Mouse (Mus musculus) hindbrain, postnatal 0 days (tissue): ENCODE results near the gene Ift88. TPM values are rescaled to one million over a fixed set of nuclear protein-coding genes. Genes with fewer than 3 reads are reported as not detected.

Experiments used
- ATAC-seq: fragments of 200-750 bp; cut with Nextera tagmentation; 2 replicates; pipeline ENCODE4 v1.8.0; 2017; ENCODE audit warnings: mild to moderate bottlenecking, moderate TSS enrichment, moderate library complexity
- DNase-seq: peaks from one replicate; pipeline ENCODE4 v3.0.0-alpha.2; 2015; ENCODE audit warnings: low spot score
- H3K27ac ChIP-seq: fragments of 300-500 bp; sonication (generic); 2 replicates; pipeline ENCODE4 v1.5.1; 2014; ENCODE audit warnings: mild to moderate bottlenecking
- H3K27me3 ChIP-seq: fragments of 300-500 bp; sonication (generic); 2 replicates; pipeline ENCODE4 v1.6.1; 2014; ENCODE audit warnings: low read length, mixed read lengths; ENCODE audit not compliant: insufficient read depth
- H3K36me3 ChIP-seq: fragments of 300-500 bp; sonication (generic); 2 replicates; pipeline ENCODE4 v1.6.1; 2014; ENCODE audit warnings: low read length, mixed read lengths; ENCODE audit not compliant: insufficient read depth
- H3K4me1 ChIP-seq: fragments of 300-500 bp; sonication (generic); 2 replicates; pipeline ENCODE4 v1.6.1; 2014; ENCODE audit warnings: antibody characterized with exemption, low read length, mixed read lengths; ENCODE audit not compliant: insufficient read depth
- H3K4me2 ChIP-seq: fragments of 300-500 bp; sonication (generic); 2 replicates; pipeline ENCODE4 v1.6.1; 2014; ENCODE audit warnings: low read depth, mild to moderate bottlenecking, low read length, moderate library complexity, mixed read lengths
- H3K4me3 ChIP-seq: fragments of 300-500 bp; sonication (generic); 2 replicates; pipeline ENCODE4 v1.5.1; 2014; ENCODE audit warnings: low read length
- H3K9ac ChIP-seq: fragments of 300-500 bp; sonication (generic); replicated peaks from 2 replicates; pipeline ENCODE4 v1.6.1; 2014; ENCODE audit warnings: mild to moderate bottlenecking, low read length, moderate library complexity, mixed read lengths
- H3K9me3 ChIP-seq: fragments of 300-500 bp; sonication (generic); 2 replicates; pipeline ENCODE4 v1.6.1; 2016; ENCODE audit warnings: low read length, mixed read lengths
- CTCF ChIP-seq: IDR thresholded peaks from 2 replicates; pipeline ENCODE4 v1.5.1; 2016; ENCODE audit warnings: antibody characterized with exemption, control low read depth, low read depth
- WGBS: fragments of 180-500 bp; shearing (Covaris S2); extraction: QIAGEN DNeasy Blood & Tissue Kit; methylation state at CpG from one replicate; pipeline ENCODE4 v1.1.7; 2014; 5-methylcytosine and 5-hydroxymethylcytosine counted together
- polyA plus RNA-seq: library from polyadenylated mRNA; unstranded; fragments of >200 nt; fragmentation: Nextera tagmentation; extraction: Ambion mirVana; gene quantifications from 2 replicates; pipeline ENCODE4 v1.2.1, GENCODE M21; 2015
- total RNA-seq: library from RNA; depleted of rRNA; stranded (reverse); fragments of >200 nt; gene quantifications from 2 replicates; pipeline ENCODE4 v1.2.3, GENCODE M21; 2014

Ift88 gene
- total and polyA plus RNA-seq, 2 experiments from 2014 or later, result 15.2 to 18.4 TPM

GRCm38 (mm10) chr14:57543420-57544039 is 119.7 kb downstream of the Ift88 start:
- ATAC-seq (no peak), DNase-seq (no peak)
- 95% methylated on average over 13 of the region's 13 CpGs for WGBS
- no peak overlapping the region for H3K4me3 ChIP-seq
- no peak overlapping the region for H3K27ac ChIP-seq
- no peaks in the 10 kb centered on the region for H3K9me3 ChIP-seq
- H3K9ac ChIP-seq, result no peak overlapping the region
- no peak for TF ChIP-seq CTCF
- H3K27me3 ChIP-seq, result no peaks in the 10 kb centered on the region
- H3K4me1 ChIP-seq, result no peaks in the 10 kb centered on the region
- H3K36me3 ChIP-seq, result no peaks in the 10 kb centered on the region
- H3K4me2 ChIP-seq, result no peak overlapping the region

DNA sequence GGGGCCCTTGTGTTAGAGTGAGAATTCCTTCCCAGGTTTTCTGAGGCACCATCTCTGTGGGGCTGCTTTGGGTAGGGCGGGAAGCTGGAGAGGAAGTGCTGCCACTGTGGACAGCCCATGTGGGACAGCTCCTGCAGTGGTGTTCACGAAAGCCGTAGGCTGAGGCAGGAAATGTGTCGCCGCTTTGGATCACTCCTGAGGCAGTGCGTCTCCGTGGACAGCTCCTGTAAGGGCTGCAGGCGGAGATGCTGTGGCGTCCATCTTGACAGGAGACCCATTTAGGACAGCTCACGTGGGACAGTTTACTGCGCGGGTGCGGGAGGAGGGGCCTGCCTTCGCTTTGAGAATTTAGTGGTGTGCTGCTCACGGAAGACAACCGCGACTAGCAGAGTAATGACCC is 121.7 kb downstream of the Ift88 start:
- Histone ChIP-seq H3K4me1 (no peaks in the 10 kb centered on the region), H3K36me3 (no peaks in the 10 kb centered on the region), H3K4me3 (no peak overlapping the region), H3K9me3 (no peaks in the 10 kb centered on the region), H3K9ac (no peak overlapping the region), H3K27ac (no peak overlapping the region), H3K27me3 (no peaks in the 10 kb centered on the region), H3K4me2 (no peak overlapping the region)
- no peak for ATAC-seq
- no peak for DNase-seq
- no peak for TF ChIP-seq CTCF
- WGBS, result 91% methylated on average over 17 of the region's 17 CpGs

- Histone ChIP-seq H3K4me2 (no peak overlapping the region), H3K4me1 (no peaks in the 10 kb centered on the region), H3K9me3 (no peaks in the 10 kb centered on the region), H3K27ac (no peak overlapping the region), H3K4me3 (no peak overlapping the region), H3K27me3 (no peaks in the 10 kb centered on the region), H3K9ac (no peak overlapping the region), H3K36me3 (no peaks in the 10 kb centered on the region)
- DNase-seq, result no peak
- no peak for ATAC-seq
- TF ChIP-seq CTCF, result no peak
- WGBS, result 87% methylated on average over 8 of the region's 8 CpGs
Observed at GRCm38 (mm10) chr14:57546131-57546530, 122.3 kb downstream of the Ift88 start.

- H3K27ac ChIP-seq, result 0 out of 2 replicates have a peak overlapping the region, but pooled peaks have one; percentile 20
- no peak for DNase-seq
- H3K36me3 ChIP-seq, result no peaks in the 10 kb centered on the region
- no peak overlapping the region for H3K4me2 ChIP-seq
- H3K9me3 ChIP-seq, result no peaks in the 10 kb centered on the region
- no peaks in the 10 kb centered on the region for H3K27me3 ChIP-seq
- H3K4me3 ChIP-seq, result no peak overlapping the region
- 0 out of 2 replicates have a peak overlapping the region, but pooled peaks have one; percentile 17 for H3K9ac ChIP-seq
- no peak for TF ChIP-seq CTCF
- 25% methylated on average over 13 of the region's 13 CpGs for WGBS
- no peak for ATAC-seq
- no peaks in the 10 kb centered on the region for H3K4me1 ChIP-seq
Observed at GRCm38 (mm10) chr14:57546557-57547021, 122.7 kb downstream of the Ift88 start.

- 83% methylated on average over 5 of the region's 5 CpGs for whole genome bisulfite sequencing
- Histone ChIP-seq H3K9me3 (no peaks in the 10 kb centered on the region), H3K27ac (no peak overlapping the region), H3K27me3 (no peaks in the 10 kb centered on the region), H3K4me2 (no peak overlapping the region), H3K9ac (0 out of 2 replicates have a peak overlapping the region, but pooled peaks have one; percentile 17), H3K4me1 (no peaks in the 10 kb centered on the region), H3K36me3 (no peaks in the 10 kb centered on the region), H3K4me3 (no peak overlapping the region)
- no peak for TF ChIP-seq CTCF
- DNase-seq (no peak), ATAC-seq (no peak)
Observed at GRCm38 (mm10) chr14:57547062-57547461, 123.2 kb downstream of the Ift88 start.

- no peak for TF ChIP-seq CTCF
- H3K4me1 ChIP-seq, result no peaks in the 10 kb centered on the region
- no peaks in the 10 kb centered on the region for H3K36me3 ChIP-seq
- no peak overlapping the region for H3K4me2 ChIP-seq
- H3K27me3 ChIP-seq, result no peaks in the 10 kb centered on the region
- H3K27ac ChIP-seq, result no peak overlapping the region
- ATAC-seq (no peak), DNase-seq (no peak)
- no peak overlapping the region for H3K9ac ChIP-seq
- no peak overlapping the region for H3K4me3 ChIP-seq
- no peaks in the 10 kb centered on the region for H3K9me3 ChIP-seq
Observed at GRCm38 (mm10) chr14:57552945-57553344, 129.1 kb downstream of the Ift88 start.

DNA sequence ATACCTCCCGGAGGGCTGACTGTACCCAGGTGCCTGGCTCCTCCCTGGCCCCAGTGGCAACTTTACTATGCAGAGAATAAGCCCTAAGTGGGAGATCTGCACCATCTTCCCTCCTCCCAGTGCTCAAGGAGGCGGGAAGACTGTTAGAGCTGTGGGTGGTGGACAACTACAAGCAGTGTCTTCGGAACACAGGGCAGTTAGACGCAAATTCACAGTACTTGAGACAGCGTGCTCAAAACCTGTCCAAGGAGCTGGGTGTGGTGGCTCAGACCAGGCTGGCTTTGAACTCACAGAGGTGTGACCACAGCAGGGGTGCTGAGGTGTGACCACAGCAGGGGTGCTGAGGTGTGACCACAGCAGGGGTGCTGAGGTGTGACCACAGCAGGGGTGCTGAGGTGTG is 130.6 kb downstream of the Ift88 start:
- no peaks in the 10 kb centered on the region for H3K4me1 ChIP-seq
- H3K27ac ChIP-seq, result no peak overlapping the region
- no peak overlapping the region for H3K4me3 ChIP-seq
- H3K4me2 ChIP-seq, result no peak overlapping the region
- H3K36me3 ChIP-seq, result no peaks in the 10 kb centered on the region
- 88% methylated on average over 5 of the region's 5 CpGs for WGBS
- no peak for ATAC-seq
- H3K27me3 ChIP-seq, result no peaks in the 10 kb centered on the region
- TF ChIP-seq CTCF, result no peak
- no peak overlapping the region for H3K9ac ChIP-seq
- H3K9me3 ChIP-seq, result no peaks in the 10 kb centered on the region
- no peak for DNase-seq
